Mouse (Mus musculus): Measurements from ENCODE around the gene Slc29a1.

- no peak for TF ChIP-seq POLR2A (IDR thresholded peaks at IDR 0.05; ENCODE audit: extremely low read depth, insufficient read depth, low read length)
- no peak for TF ChIP-seq CTCF (IDR thresholded peaks at IDR 0.05; ENCODE audit: extremely low read depth, insufficient read depth, low read length)
Observed at GRCm38 (mm10) chr17:45543115-45543514, 56.3 kb downstream of the Slc29a1 start.
